Mouse (Mus musculus) intestine, embryonic 14.5 days (tissue): ENCODE data around the gene Snai3. TPM values are rescaled to one million over a fixed set of nuclear protein-coding genes. Genes with fewer than 3 reads are reported as not detected.

Source experiments
- ATAC-seq: fragments of 200-750 bp; cut with Nextera tagmentation; replicated peaks from 2 replicates; pipeline ENCODE4 v1.8.0; 2017; ENCODE audit warnings: low read depth, moderate number of reproducible peaks, moderate TSS enrichment, moderate library complexity; ENCODE audit not compliant: low FRiP score, low TSS enrichment
- DNase-seq: peaks from one replicate; pipeline ENCODE4 v3.0.0-alpha.2; 2018; ENCODE audit warnings: low spot score
- H3K27ac ChIP-seq: fragments of 300-500 bp; sonication (generic); 2 replicates; pipeline ENCODE4 v1.5.1; 2014; ENCODE audit warnings: low read depth, mild to moderate bottlenecking, control low read depth
- H3K27me3 ChIP-seq: fragments of 300-500 bp; sonication (generic); replicated peaks from 2 replicates; pipeline ENCODE4 v1.6.1; 2014; ENCODE audit warnings: low read length, control low read depth; ENCODE audit not compliant: control insufficient read depth, insufficient read depth
- H3K36me3 ChIP-seq: fragments of 300-500 bp; sonication (generic); 2 replicates; pipeline ENCODE4 v1.6.1; 2014; ENCODE audit warnings: low read length, control low read depth; ENCODE audit not compliant: control insufficient read depth, insufficient read depth
- H3K4me1 ChIP-seq: fragments of 300-500 bp; sonication (generic); replicated peaks from 2 replicates; pipeline ENCODE4 v1.6.1; 2014; ENCODE audit warnings: low read length, control low read depth, mixed read lengths; ENCODE audit not compliant: control insufficient read depth, insufficient read depth
- H3K4me2 ChIP-seq: fragments of 300-500 bp; sonication (generic); 2 replicates; pipeline ENCODE4 v1.6.1; 2014; ENCODE audit warnings: low read length
- H3K4me3 ChIP-seq: fragments of 300-500 bp; sonication (generic); 2 replicates; pipeline ENCODE4 v1.5.1; 2014; ENCODE audit warnings: low read depth, low read length, control low read depth, mixed read lengths
- H3K9ac ChIP-seq: fragments of 300-500 bp; sonication (generic); 2 replicates; pipeline ENCODE4 v1.6.1; 2014; ENCODE audit warnings: mild to moderate bottlenecking, low read length
- H3K9me3 ChIP-seq: fragments of 300-500 bp; sonication (generic); 2 replicates; pipeline ENCODE4 v1.6.1; 2016; ENCODE audit warnings: low read length, control low read depth; ENCODE audit not compliant: control insufficient read depth
- WGBS: fragments of 180-500 bp; shearing (Covaris S2); extraction: QIAGEN DNeasy Blood & Tissue Kit; methylation state at CpG from one replicate; pipeline ENCODE4 v1.1.7; 2014; 5-methylcytosine and 5-hydroxymethylcytosine counted together
- microRNA-seq: library from miRNA; unstranded; fragments of <30 nt; microRNA quantifications from one replicate; pipeline ENCODE4, GENCODE M21; 2016
- polyA plus RNA-seq: library from polyadenylated mRNA; unstranded; fragments of >200 nt; fragmentation: Nextera tagmentation; extraction: Ambion mirVana; gene quantifications from 2 replicates; pipeline ENCODE4 v1.2.1, GENCODE M21; 2014

Gene Snai3
- polyA plus RNA-seq, 1 experiment from 2014 or later = 1.1 TPM

DNA sequence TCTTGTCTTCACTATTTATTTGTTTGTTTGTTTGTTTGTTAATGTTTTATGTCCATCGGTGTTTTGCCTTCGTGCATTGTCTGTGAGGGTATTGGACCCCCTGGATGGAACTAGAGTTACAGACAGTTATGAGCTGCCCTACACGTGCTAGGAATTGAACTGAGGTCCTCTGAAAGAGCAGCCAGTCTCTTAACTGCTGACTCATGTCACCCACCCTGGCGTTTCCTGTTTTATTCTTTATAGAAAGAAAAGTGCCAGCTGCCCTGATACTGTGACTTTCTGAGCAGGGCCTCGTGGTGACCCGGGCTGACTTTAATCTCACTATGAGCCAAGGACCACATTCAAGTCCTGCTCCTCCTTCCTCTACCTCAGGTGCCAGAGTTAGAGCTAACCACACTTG is 45.0 kb downstream of the Snai3 start:
- Histone ChIP-seq H3K36me3 (peaks cover 79% of the 10 kb centered on the region), H3K27me3 (no peaks in the 10 kb centered on the region), H3K9ac (no peak overlapping the region), H3K4me1 (no peaks in the 10 kb centered on the region), H3K27ac (no peak overlapping the region), H3K9me3 (no peaks in the 10 kb centered on the region), H3K4me3 (no peak overlapping the region), H3K4me2 (no peak overlapping the region)
- 93% methylated on average over 6 of the region's 6 CpGs for WGBS
- no peak for DNase-seq
- no peak for ATAC-seq

DNA sequence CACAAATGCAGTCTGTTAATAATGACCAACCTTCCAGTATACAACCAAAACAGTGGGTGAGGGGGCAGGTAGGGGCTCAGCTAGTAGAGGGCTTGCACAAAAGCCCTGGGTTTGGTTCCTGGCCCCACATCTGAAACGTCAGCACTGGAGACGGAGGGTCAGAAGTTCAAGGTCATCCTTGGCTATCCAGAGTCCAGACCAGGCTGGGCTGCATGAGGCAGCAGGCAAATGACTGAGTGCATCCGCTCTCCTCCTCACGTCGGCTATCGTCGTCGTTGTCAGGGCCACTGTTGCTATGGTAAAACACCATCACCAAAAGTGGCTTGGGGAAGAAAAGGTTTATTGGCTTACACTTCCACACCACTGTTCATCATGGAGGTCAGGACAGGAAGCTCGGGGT is 46.2 kb downstream of the Snai3 start:
- H3K4me2 ChIP-seq = no peak overlapping the region
- H3K9ac ChIP-seq = no peak overlapping the region
- H3K4me1 ChIP-seq = no peaks in the 10 kb centered on the region
- no peaks in the 10 kb centered on the region for H3K27me3 ChIP-seq
- ATAC-seq (no peak), DNase-seq (no peak)
- no peaks in the 10 kb centered on the region for H3K9me3 ChIP-seq
- H3K4me3 ChIP-seq = no peak overlapping the region
- no peak overlapping the region for H3K27ac ChIP-seq
- 79% methylated on average over 9 of the region's 9 CpGs for WGBS
- H3K36me3 ChIP-seq = peaks cover 91% of the 10 kb centered on the region

DNA sequence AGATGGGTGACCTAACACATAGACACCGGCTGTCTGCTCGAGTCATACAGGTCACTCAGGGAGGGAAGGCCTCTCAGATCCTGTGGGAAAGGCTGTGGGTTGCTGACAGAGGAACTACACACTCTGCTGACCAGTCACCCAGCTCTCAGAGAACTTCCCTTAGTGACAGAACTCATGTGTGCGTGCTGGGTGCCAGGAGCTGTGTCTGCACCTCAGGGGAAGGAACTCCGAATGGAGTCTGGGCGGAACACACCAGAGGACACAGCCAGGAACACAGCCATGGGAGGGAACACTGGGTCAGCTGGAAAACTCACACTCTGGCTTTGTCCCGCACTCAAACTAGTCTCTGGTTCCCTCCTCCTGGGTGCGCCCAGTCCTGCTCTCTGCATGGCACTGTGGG is 52.9 kb downstream of the Snai3 start:
- H3K36me3 ChIP-seq = peaks cover 98% of the 10 kb centered on the region
- H3K4me3 ChIP-seq = no peak overlapping the region
- no peak for DNase-seq

DNA sequence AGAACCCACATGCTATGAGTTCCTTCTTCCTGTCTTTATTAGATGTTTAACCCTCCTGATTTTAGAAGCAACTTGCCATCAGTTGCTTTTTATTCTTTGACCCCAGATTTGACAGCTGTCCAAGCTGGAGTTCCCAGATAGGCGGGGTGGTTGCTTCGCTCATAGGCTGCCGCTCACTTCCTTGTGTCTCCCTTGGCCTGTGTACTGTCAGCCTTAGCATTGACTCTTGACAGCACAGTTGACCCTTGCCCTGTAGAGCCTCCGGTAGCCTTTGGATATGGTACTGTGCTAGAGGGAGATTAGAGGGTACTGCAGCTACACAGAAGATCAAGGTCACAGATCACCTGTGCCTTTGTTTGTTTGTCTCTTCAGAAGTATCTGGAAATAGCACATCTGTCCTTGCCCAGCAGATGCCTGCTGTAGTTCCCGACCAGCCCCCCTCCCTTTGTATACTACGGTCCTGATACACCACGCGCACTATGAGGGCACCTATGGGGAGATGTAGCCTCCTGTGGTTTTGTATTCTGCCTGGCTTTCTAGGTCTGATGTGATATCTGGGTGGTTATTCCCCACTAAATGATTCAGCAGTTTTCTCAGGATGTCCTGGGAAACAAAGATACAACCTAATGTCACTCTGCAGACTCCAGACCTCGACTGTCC is 55.3 kb downstream of the Snai3 start:
- H3K4me1 ChIP-seq = no peaks in the 10 kb centered on the region
- no peaks in the 10 kb centered on the region for H3K9me3 ChIP-seq
- WGBS = 83% methylated on average over 9 of the region's 9 CpGs
- DNase-seq (no peak), ATAC-seq (no peak)
- H3K4me2 ChIP-seq = no peak overlapping the region
- no peak overlapping the region for H3K27ac ChIP-seq
- H3K27me3 ChIP-seq = no peaks in the 10 kb centered on the region
- no peak overlapping the region for H3K9ac ChIP-seq
- H3K4me3 ChIP-seq = no peak overlapping the region
- peaks cover 98% of the 10 kb centered on the region for H3K36me3 ChIP-seq

More for the DNA sequence above, 52.9 kb downstream of the Snai3 start:
- Histone ChIP-seq H3K4me2 (no peak overlapping the region), H3K9ac (no peak overlapping the region), H3K27me3 (no peaks in the 10 kb centered on the region), H3K27ac (no peak overlapping the region), H3K4me1 (no peaks in the 10 kb centered on the region), H3K9me3 (no peaks in the 10 kb centered on the region)
- no peak for ATAC-seq
- 93% methylated on average over 7 of the region's 7 CpGs for WGBS

Small RNA genes within 50 kb of the gene (microRNA-seq; reads per million reads assigned to microRNA genes)
- not detected for gene Gm24366

Other genes starting within 250 kb of the Snai3 start
- 4.2 and 6.4 TPM in 2 replicates for gene Zfpm1, start 178.6 kb downstream of the Snai3 start, polyA plus RNA-seq
- not detected in 2 replicates for gene Trhr2, start 100.0 kb downstream of the Snai3 start, polyA plus RNA-seq
- gene Zc3h18, start 84.1 kb downstream of the Snai3 start, polyA plus RNA-seq = 37.0 and 38.6 TPM in 2 replicates
- gene Il17c, start 38.7 kb downstream of the Snai3 start, polyA plus RNA-seq = not detected in 2 replicates
- 297 and 307 TPM in 2 replicates for gene Cyba, start 27.8 kb downstream of the Snai3 start, polyA plus RNA-seq
- 52.6 and 60.2 TPM in 2 replicates for gene Mvd, start 17.3 kb downstream of the Snai3 start, polyA plus RNA-seq
- gene Rnf166, start 15.3 kb upstream of the Snai3 start, polyA plus RNA-seq = 31.4 and 34.0 TPM in 2 replicates
- 53.8 and 55.0 TPM in 2 replicates for gene Ctu2, start 15.4 kb upstream of the Snai3 start, polyA plus RNA-seq
- 17.9 and 21.6 TPM in 2 replicates for gene Piezo1, start 90.6 kb upstream of the Snai3 start, polyA plus RNA-seq
- 43.8 and 49.3 TPM in 2 replicates for gene Cdt1, start 107.3 kb upstream of the Snai3 start, polyA plus RNA-seq
- gene Aprt, start 116.2 kb upstream of the Snai3 start, polyA plus RNA-seq = 580 and 583 TPM in 2 replicates
- 12.2 and 13.8 TPM in 2 replicates for gene Galns, start 150.7 kb upstream of the Snai3 start, polyA plus RNA-seq
- 67.3 and 71.8 TPM in 2 replicates for gene Trappc2l, start 150.9 kb upstream of the Snai3 start, polyA plus RNA-seq
- not detected in 2 replicates for gene Pabpn1l, start 162.0 kb upstream of the Snai3 start, polyA plus RNA-seq
- 3.9 and 4.0 TPM in 2 replicates for gene Cbfa2t3, start 238.4 kb upstream of the Snai3 start, polyA plus RNA-seq